Mouse (Mus musculus) large intestine, adult 2 months (tissue): ENCODE results near the gene Csrnp2. TPM values are rescaled to one million over a fixed set of nuclear protein-coding genes. Genes with fewer than 3 reads are reported as not detected.
"Not testable (repeated sequence)": the region's sequence is repeated elsewhere in the genome, so short reads cannot be mapped to it uniquely, and the experiment has no call there.

Experiments used
- DNase-seq: peaks from one replicate; pipeline ENCODE4 v3.0.0-alpha.2; 2012; ENCODE audit warnings: low read depth, low spot score
- WGBS: fragments of 180-500 bp; shearing (Covaris S2); methylation state at CpG from one replicate; pipeline ENCODE4 v1.1.7; 2018; 5-methylcytosine and 5-hydroxymethylcytosine counted together
- polyA plus RNA-seq: library from polyadenylated mRNA; depleted of rRNA; stranded (reverse); fragments of >200 nt; gene quantifications from 2 replicates; pipeline ENCODE4 v1.2.3, GENCODE M21; 2012; rRNA removed

Gene Csrnp2
- 1.3 and 1.4 TPM in 2 replicates for polyA plus RNA-seq

GRCm38 (mm10) chr15:100495102-100495501, at the start of gene Csrnp2:
Gene Csrnp2, minus strand, starts transcription at chr15:100495488.
- under 1% methylated on average over 40 of the region's 40 CpGs for WGBS
- DNase-seq = peak; percentile 33

DNA sequence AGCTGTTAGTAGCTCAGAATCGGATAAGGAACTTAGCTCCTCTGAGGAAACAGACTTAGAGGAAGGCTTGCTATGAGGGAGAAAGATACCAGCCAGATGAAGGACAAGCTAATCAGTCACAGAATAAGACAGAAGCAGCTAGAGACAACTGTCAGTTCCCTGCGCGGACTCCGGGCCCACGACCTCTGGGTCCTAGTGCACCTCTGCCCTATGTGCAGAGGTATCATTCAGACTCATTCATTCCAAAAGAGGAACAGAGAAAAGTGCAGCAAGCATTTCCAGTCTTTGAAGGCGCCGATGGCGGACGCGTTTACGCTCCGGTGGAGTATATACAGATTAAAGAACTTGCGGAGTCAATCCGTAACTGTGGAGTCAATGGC, 48.4 kb upstream of the Csrnp2 start:
- 97% methylated on average over 14 of the region's 14 CpGs for WGBS
- not testable (repeated sequence) for DNase-seq

- 97% methylated on average over 28 of the region's 28 CpGs for WGBS
- not testable (repeated sequence) for DNase-seq
Observed at GRCm38 (mm10) chr15:100542876-100543650, 47.8 kb upstream of the Csrnp2 start.

- DNase-seq = no peak
- 79% methylated on average over 4 of the region's 4 CpGs for WGBS
Observed at GRCm38 (mm10) chr15:100541426-100541825, 46.1 kb upstream of the Csrnp2 start.

DNA sequence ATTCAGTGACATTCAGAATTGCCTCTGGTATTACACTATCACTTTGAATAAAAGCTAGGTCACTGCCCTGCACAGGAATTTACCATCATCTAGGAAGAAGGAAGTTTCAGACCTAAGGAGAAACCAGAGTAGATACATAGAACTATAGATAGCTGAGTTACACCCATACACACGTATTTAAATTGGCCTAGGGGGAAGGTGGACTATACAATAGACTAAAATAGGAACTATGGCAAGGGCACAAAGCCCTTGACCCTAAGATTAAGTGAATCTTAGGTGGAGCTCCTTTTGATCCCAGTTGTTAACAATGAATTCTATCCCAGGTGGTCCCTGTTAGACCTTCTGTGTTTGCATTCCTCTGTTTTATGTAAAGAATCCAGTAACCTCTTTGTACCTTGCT, 45.7 kb upstream of the Csrnp2 start:
- 31% methylated on average over 1 of the region's 1 CpGs for WGBS
- not testable (repeated sequence) for DNase-seq

DNA sequence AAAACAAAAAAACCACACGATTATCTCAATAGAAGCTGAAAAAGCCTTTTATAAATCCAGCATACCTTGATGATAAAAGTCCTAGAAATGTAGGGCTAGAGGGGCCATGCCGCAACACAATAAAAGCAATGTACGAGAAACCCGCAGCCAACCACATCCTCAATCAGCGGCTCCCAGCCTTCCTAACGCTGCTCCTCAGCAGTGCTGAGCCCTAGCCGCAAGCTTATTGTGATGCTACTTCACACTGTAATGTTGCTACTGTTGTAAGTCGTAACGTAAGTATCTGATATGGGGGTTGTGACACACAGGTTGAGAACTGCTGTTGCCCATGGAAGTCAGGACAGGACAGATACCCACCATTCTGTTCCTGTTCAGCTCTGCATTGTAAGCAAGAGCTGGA, 44.1 kb upstream of the Csrnp2 start:
- WGBS = 89% methylated on average over 9 of the region's 9 CpGs
- DNase-seq = no peak

DNA sequence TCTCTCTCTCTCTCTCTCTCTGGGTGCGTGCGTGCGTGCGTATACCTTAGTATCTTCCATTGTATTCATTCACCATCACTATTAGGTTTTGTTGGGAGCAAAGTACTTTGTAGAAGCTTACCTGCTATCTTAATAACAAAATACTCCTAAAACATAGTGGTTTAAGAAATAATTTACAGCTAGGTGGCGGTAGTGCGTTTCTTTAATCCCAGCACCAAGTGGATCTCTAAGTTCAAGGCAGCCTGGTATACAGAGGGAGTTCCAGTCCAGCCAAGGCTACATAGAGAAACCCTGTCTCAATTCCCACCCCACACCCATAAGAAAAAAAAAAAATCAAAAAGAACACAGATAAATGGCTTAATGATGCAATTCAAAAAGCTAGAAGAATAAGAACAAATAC, 42.6 kb upstream of the Csrnp2 start:
- DNase-seq = peak; percentile 43

GRCm38 (mm10) chr15:100527900-100528299, 32.6 kb upstream of the Csrnp2 start:
- WGBS = 77% methylated on average over 5 of the region's 5 CpGs
- no peak for DNase-seq

More for the DNA sequence above, 42.6 kb upstream of the Csrnp2 start:
- WGBS = 84% methylated on average over 6 of the region's 6 CpGs

DNA sequence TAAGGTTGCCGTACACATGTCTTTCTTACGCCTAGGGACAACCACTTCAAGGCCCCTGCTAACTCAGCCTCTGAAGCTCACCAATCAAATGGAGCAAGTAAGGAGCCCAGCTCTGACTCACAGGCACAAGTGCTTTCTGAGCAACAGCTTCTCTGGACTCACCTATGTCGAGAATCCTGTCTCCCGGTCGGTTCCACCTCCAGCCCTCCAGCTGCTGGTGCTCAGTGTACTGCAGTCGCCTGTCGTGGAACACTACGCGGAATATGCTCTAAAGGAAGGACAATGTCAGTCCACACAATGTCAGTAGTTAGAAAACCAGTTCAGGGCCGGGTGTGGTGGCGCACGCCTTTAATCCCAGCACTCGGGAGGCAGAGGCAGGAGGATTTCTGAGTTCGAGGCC, 30.1 kb upstream of the Csrnp2 start:
- DNase-seq = no peak
- WGBS = 95% methylated on average over 14 of the region's 14 CpGs

DNA sequence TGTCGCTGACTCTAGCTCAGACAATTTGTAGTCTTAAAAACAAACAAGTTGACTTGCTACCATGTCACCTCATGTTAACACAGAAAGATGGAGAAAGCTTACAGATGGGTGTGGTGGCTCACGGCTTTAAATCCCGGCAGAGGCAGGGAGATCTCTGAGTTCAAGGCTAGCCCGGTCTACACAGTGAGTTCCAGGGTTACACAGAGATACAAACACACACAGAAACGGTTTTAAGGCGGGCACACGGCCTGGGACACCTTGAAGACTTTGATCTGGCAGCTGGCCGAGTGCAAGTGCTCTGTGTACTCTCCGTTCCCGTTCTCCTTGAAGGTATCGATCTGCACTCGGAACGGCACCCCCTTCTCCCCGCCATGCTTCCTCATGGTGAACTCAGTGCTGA, 25.0 kb upstream of the Csrnp2 start:
- DNase-seq = no peak
- WGBS = 93% methylated on average over 14 of the region's 14 CpGs

- 87% methylated on average over 2 of the region's 2 CpGs for WGBS
- DNase-seq = no peak
Observed at GRCm38 (mm10) chr15:100515121-100515520, 19.8 kb upstream of the Csrnp2 start.

GRCm38 (mm10) chr15:100513387-100513786, 18.1 kb upstream of the Csrnp2 start:
- WGBS = 89% methylated on average over 4 of the region's 4 CpGs
- no peak for DNase-seq

- DNase-seq = no peak
- WGBS = 93% methylated on average over 11 of the region's 11 CpGs
Observed at GRCm38 (mm10) chr15:100510072-100510471, 14.8 kb upstream of the Csrnp2 start.

DNA sequence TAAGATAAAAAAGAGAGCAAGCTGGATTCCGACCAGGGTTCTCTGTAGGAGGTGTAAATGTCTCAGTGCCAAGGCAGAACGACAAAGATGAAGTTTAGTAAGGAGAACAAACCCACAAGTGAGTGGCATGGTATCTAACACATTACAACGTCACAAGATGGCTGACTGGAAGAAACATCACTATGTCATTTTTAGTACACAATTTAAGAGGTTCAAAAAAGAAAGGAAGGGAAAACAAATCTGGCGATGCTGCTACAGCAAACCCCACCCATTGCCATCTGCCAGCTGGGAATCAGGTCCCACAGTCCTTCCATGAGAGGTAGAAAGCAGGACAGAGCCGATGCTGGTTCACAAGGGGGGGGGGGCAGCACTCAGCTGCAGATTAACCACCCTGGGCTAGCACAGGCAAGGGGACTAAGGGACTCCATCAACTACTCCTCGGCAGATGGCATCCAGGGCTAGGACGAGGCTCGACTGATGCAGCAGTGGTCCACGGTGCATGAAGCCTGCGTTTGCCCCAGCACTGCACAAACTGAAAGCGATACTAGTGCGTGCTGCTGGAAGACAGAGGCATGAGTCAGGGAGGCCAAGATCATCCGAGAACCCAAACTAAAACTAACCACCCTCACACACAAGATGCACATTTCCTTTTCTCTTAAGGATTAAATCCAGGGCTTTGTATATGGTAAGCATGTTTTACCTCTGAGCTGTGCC, 13.3 kb upstream of the Csrnp2 start:
- no peak for DNase-seq
- 85% methylated on average over 13 of the region's 13 CpGs for WGBS

GRCm38 (mm10) chr15:100499506-100499905, 4.2 kb upstream of the Csrnp2 start:
- WGBS = 67% methylated on average over 8 of the region's 8 CpGs
- DNase-seq = not testable (repeated sequence)

- WGBS = 2% methylated on average over 25 of the region's 29 CpGs
- no peak for DNase-seq
Observed at GRCm38 (mm10) chr15:100494647-100495046, 641 bp downstream of the Csrnp2 start.

- DNase-seq = no peak
Observed at GRCm38 (mm10) chr15:100491966-100492365, 3.3 kb downstream of the Csrnp2 start.

GRCm38 (mm10) chr15:100489263-100489662, 6.0 kb downstream of the Csrnp2 start:
- DNase-seq = no peak
- 89% methylated on average over 15 of the region's 15 CpGs for WGBS

More at GRCm38 (mm10) chr15:100491966-100492365, 3.3 kb downstream of the Csrnp2 start:
- WGBS = 63% methylated on average over 9 of the region's 9 CpGs

GRCm38 (mm10) chr15:100488297-100488696, 7.0 kb downstream of the Csrnp2 start:
- not testable (repeated sequence) for DNase-seq
- 71% methylated on average over 1 of the region's 1 CpGs for WGBS

- 75% methylated on average over 2 of the region's 2 CpGs for WGBS
Observed at GRCm38 (mm10) chr15:100487050-100487449, 8.2 kb downstream of the Csrnp2 start.

DNA sequence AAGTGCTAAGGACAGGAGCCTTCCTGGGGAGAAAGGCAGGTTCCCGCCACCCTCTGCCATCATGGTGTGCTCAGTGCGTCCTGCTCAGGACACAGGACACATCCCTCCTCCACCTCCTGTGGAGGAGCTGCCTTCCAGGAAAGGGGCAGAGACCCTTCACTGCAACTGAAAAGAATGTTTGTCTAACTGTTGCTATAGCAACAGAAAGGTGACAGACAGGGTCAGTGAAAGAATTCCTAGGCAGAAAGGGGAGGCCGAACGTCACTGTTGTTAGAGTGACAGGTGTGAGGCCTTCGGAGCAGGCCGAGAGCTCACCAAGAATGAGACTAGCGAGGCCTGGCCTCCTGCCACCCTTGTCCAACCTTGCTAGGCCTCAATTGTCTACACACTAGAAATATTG, 8.8 kb downstream of the Csrnp2 start:
- DNase-seq = no peak
- WGBS = 82% methylated on average over 7 of the region's 7 CpGs

More at GRCm38 (mm10) chr15:100487050-100487449, 8.2 kb downstream of the Csrnp2 start:
- DNase-seq = no peak
